ENCODE assay signal across 26 mouse cellular contexts in the genomic region with DNA sequence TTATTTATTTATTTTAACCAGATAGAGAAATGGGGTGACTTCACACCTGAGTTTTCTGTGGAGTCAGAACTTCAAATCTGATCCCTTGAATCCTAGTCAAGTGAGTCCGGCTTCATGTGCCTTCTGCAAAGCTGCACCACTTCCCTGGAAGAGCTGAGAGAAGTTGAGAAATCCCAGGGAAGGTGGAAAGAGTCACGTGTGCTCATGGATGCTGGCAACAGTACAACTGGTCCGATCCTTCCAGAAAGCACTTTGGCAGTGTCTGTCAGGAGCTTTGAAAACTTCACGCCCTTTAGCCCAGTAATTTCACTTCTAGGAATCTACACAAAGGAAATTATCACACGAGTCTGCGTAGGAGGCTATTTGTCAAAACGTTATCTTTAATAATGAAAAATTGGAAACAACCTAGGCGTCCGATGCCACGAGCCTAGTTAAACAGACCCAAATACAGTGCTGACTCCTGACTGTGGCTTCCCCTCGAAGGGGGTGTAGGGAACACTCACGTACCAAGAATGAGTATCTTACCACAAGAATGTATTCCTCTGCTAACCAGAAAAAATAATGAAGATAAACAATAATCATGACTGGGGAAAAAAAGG. TPM values are rescaled to one million over a fixed set of nuclear protein-coding genes. Genes with fewer than 3 reads are reported as not detected.
DNase-seq lines count a peak whose midpoint lies in the region; ATAC-seq lines count a peak whose summit lies in the region.
"Had no signal": no experiment of that assay in that cellular context is flagged by ENCODE, and none has a peak within 500 bp of the region (broad histone marks: within the 10 kb centered on the region; RNA-seq: fewer than 3 reads in every experiment).

No protein-coding gene starts in this region.

- H3K27me3 ChIP-seq in heart, embryonic 12.5 days (replicated peaks), result no peaks in the 10 kb centered on the region
- H3K27me3 ChIP-seq: forebrain, embryonic 15.5 days; heart, embryonic 15.5 days; hindbrain, embryonic 13.5 days; limb, embryonic 15.5 days; liver, embryonic 15.5 days; neural tube, embryonic 12.5 days had no signal

- H3K9me3 ChIP-seq in heart, embryonic 12.5 days (replicated peaks), result no peaks in the 10 kb centered on the region
- H3K9me3 ChIP-seq: forebrain, embryonic 15.5 days; heart, embryonic 15.5 days; hindbrain, embryonic 13.5 days; limb, embryonic 15.5 days; liver, embryonic 15.5 days; midbrain, embryonic 10.5 days; neural tube, embryonic 12.5 days had no signal

- 67% methylated on average over 12 of the region's 12 CpGs for WGBS in heart, embryonic 12.5 days

- ATAC-seq in heart, embryonic 12.5 days (ENCODE audit: insufficient number of reproducible peaks, low FRiP score), result no peak
- ATAC-seq: forebrain, embryonic 15.5 days; inflammation-experienced regulatory T-cells, adult 6 months had no signal

- no peaks in the 10 kb centered on the region for H3K36me3 ChIP-seq in heart, embryonic 12.5 days
- H3K36me3 ChIP-seq: forebrain, embryonic 15.5 days; heart, embryonic 15.5 days; hindbrain, embryonic 13.5 days; limb, embryonic 15.5 days; liver, embryonic 15.5 days; midbrain, embryonic 10.5 days; neural tube, embryonic 12.5 days had no signal

- no peak overlapping the region for H3K4me2 ChIP-seq in heart, embryonic 12.5 days
- H3K4me2 ChIP-seq: forebrain, embryonic 15.5 days; heart, embryonic 15.5 days; hindbrain, embryonic 13.5 days; limb, embryonic 15.5 days; liver, embryonic 15.5 days; neural tube, embryonic 12.5 days had no signal

- DNase-seq in adrenal gland, postnatal 10 days, result peak; percentile 23
- DNase-seq in adrenal gland, adult 18-20 months (ENCODE audit: low spot score in 2 of 2), result no peak
- DNase-seq in heart, postnatal 4 days, result peak; percentile 12
- DNase-seq in 3T3-L1 (ENCODE audit: low read depth, low spot score), result peak; percentile 97
- DNase-seq in fibroblast of lung, adult 2 months (ENCODE audit: low read depth), result peak; percentile 81
- DNase-seq in spleen, adult 18-20 months, result no peak
- DNase-seq in thymus, postnatal 25 days, result no peak
- DNase-seq: cerebellum, adult 8-10 months; gastrocnemius, postnatal 36 days; kidney, adult 8-10 months; kidney, postnatal 36 days; thymus, postnatal 4 days had no signal

- H3K9ac ChIP-seq in heart, embryonic 12.5 days, result no peak overlapping the region
- H3K9ac ChIP-seq: forebrain, embryonic 15.5 days; heart, embryonic 15.5 days; hindbrain, embryonic 13.5 days; limb, embryonic 15.5 days; liver, embryonic 15.5 days; neural tube, embryonic 12.5 days had no signal

- no peak overlapping the region for H3K27ac ChIP-seq in heart, embryonic 12.5 days (ENCODE audit: poor library complexity, severe bottlenecking)
- H3K27ac ChIP-seq: forebrain, embryonic 15.5 days; heart, embryonic 15.5 days; hindbrain, embryonic 13.5 days; limb, embryonic 15.5 days; liver, embryonic 15.5 days; macrophage; midbrain, embryonic 10.5 days; neural tube, embryonic 12.5 days had no signal

- no peak overlapping the region for H3K4me3 ChIP-seq in heart, embryonic 12.5 days
- H3K4me3 ChIP-seq: erythroblast, embryonic 14.5 days; forebrain, embryonic 15.5 days; heart, embryonic 15.5 days; hindbrain, embryonic 13.5 days; limb, embryonic 15.5 days; liver, embryonic 15.5 days; midbrain, embryonic 10.5 days; neural tube, embryonic 12.5 days had no signal

- no peaks in the 10 kb centered on the region for H3K4me1 ChIP-seq in heart, embryonic 12.5 days (replicated peaks)
- H3K4me1 ChIP-seq: forebrain, embryonic 15.5 days; heart, embryonic 15.5 days; hindbrain, embryonic 13.5 days; limb, embryonic 15.5 days; liver, embryonic 15.5 days; midbrain, embryonic 10.5 days; neural tube, embryonic 12.5 days had no signal

RNA-seq across cellular contexts. Expression of a gene that starts 15.6 kb away (rescaled TPM):
- total RNA-seq in adrenal gland, postnatal 10 days (2021), result not detected
- total RNA-seq in adrenal gland, adult 18-20 months (2021), result not detected
- total RNA-seq in heart, postnatal 4 days (2021), result under 1 TPM in 1 of 2 experiments, not detected in 1; 0.14 TPM
- 0.27 and 0.40 TPM in 2 replicates for polyA plus RNA-seq in heart, embryonic 12.5 days (2016; fragmentation: Nextera tagmentation; extraction: Ambion mirVana)
- total RNA-seq: gastrocnemius, postnatal 36 days had no signal
- polyA plus RNA-seq: erythroblast, embryonic 14.5 days; hindbrain, embryonic 13.5 days; limb, embryonic 15.5 days; liver, embryonic 15.5 days; macrophage; midbrain, embryonic 10.5 days; neural tube, embryonic 12.5 days; small intestine, adult 2 months had no signal

RNA-seq across cellular contexts. Expression of a gene that starts 41.7 kb away (rescaled TPM):
- total RNA-seq in adrenal gland, postnatal 10 days (2021), result under 1 TPM; 0.18 to 0.42 TPM
- total RNA-seq in adrenal gland, adult 18-20 months (2021), result not detected
- under 1 TPM; 0.14 to 0.23 TPM for total RNA-seq in heart, postnatal 4 days (2021)
- 0.06 and 0.13 TPM in 2 replicates for polyA plus RNA-seq in heart, embryonic 12.5 days (2016; fragmentation: Nextera tagmentation; extraction: Ambion mirVana)
- total RNA-seq: left cerebral cortex, adult 18-20 months; left cerebral cortex, postnatal 36 days had no signal
- polyA plus RNA-seq: erythroblast, embryonic 14.5 days; forebrain, embryonic 15.5 days; inflammation-experienced regulatory T-cells, adult 6 months; macrophage; midbrain, embryonic 10.5 days; small intestine, adult 2 months had no signal

RNA-seq across cellular contexts. Expression of a gene that starts 52.3 kb away (rescaled TPM):
- 10 to 100 TPM; 12.5 to 16.2 TPM for total RNA-seq in adrenal gland, postnatal 10 days (2021)
- 10 to 100 TPM; 16.5 to 21.9 TPM for total RNA-seq in adrenal gland, adult 18-20 months (2021)
- total RNA-seq in heart, postnatal 4 days (2021), result 10 to 100 TPM; 29.4 to 32.9 TPM
- polyA plus RNA-seq in heart, embryonic 12.5 days (2016; fragmentation: Nextera tagmentation; extraction: Ambion mirVana), result 9.1 and 9.2 TPM in 2 replicates
- polyA plus RNA-seq: erythroblast, embryonic 14.5 days had no signal

Comparison
In these comparisons a context has a peak if more than half of its experiments do, and no peak if none do; other contexts are left out.
1. DNase-seq: peak in adrenal gland, postnatal 10 days (single experiment), heart, postnatal 4 days (single experiment), 3T3-L1 (single experiment) and fibroblast of lung, adult 2 months (single experiment); none in adrenal gland, adult 18-20 months (0 of 2), spleen, adult 18-20 months (0 of 2) and thymus, postnatal 25 days (single experiment).